Mouse (Mus musculus) T-cell, adult 2 months (primary cell): ENCODE measurements around the gene Rasa2.
"Not testable (repeated sequence)": the region's sequence is repeated elsewhere in the genome, so short reads cannot be mapped to it uniquely, and the experiment has no call there.

ENCODE experiments used
- DNase-seq: peaks from one replicate; pipeline ENCODE4 v3.0.0; 2022; ENCODE audit warnings: low spot score

Gene Rasa2

GRCm38 (mm10) chr9:96524972-96525506 lies 106.4 kb downstream of the Rasa2 start, which contains the start of gene Gm28729:
Gene Gm28729, minus strand, starts transcription at chr9:96525264.
- DNase-seq: no peak

GRCm38 (mm10) chr9:96523148-96523547 lies 108.3 kb downstream of the Rasa2 start:
- no peak for DNase-seq

GRCm38 (mm10) chr9:96521574-96521973 lies 109.8 kb downstream of the Rasa2 start:
- DNase-seq: not testable (repeated sequence)

- DNase-seq: no peak
These were observed 114.0 kb downstream of the Rasa2 start for GRCm38 (mm10) chr9:96517429-96517828.

- no peak for DNase-seq
These were observed 114.6 kb downstream of the Rasa2 start for GRCm38 (mm10) chr9:96516806-96517205.

- DNase-seq: no peak
These were observed 115.7 kb downstream of the Rasa2 start for GRCm38 (mm10) chr9:96515737-96516136.

- no peak for DNase-seq
These were observed 117.1 kb downstream of the Rasa2 start for GRCm38 (mm10) chr9:96514278-96514677.

GRCm38 (mm10) chr9:96506011-96506498 lies 125.4 kb downstream of the Rasa2 start:
- DNase-seq: no peak

GRCm38 (mm10) chr9:96505156-96505555 lies 126.3 kb downstream of the Rasa2 start:
- no peak for DNase-seq

GRCm38 (mm10) chr9:96504116-96504895 lies 127.1 kb downstream of the Rasa2 start:
- no peak for DNase-seq

- no peak for DNase-seq
These were observed 128.4 kb downstream of the Rasa2 start for GRCm38 (mm10) chr9:96502856-96503610.

- no peak for DNase-seq
These were observed 130.2 kb downstream of the Rasa2 start for GRCm38 (mm10) chr9:96501217-96501616.

- DNase-seq: no peak
These were observed 138.2 kb downstream of the Rasa2 start for GRCm38 (mm10) chr9:96493212-96493611.

GRCm38 (mm10) chr9:96491810-96492209 lies 139.6 kb downstream of the Rasa2 start:
- DNase-seq: peak; percentile 63
